Mouse (Mus musculus) bone marrow, adult 2 months (tissue): ENCODE data around the gene Drg1.

ENCODE experiments used
- CTCF ChIP-seq: fragments of 200-500 bp; IDR thresholded peaks from 2 replicates; pipeline ENCODE4 v1.5.1; 2011; ENCODE audit warnings: low read length, control low read depth; ENCODE audit not compliant: control insufficient read depth, insufficient read depth
- POLR2A ChIP-seq: fragments of 200-500 bp; IDR thresholded peaks from 2 replicates; pipeline ENCODE4 v1.6.1; 2011; ENCODE audit warnings: low read depth, mild to moderate bottlenecking, control low read depth, low read length, borderline replicate concordance; ENCODE audit not compliant: control insufficient read depth

- TF ChIP-seq CTCF (no peak), POLR2A (no peak)
Measured at GRCm38 (mm10) chr11:3309884-3310283, 43.7 kb upstream of the Drg1 start.
